Mouse (Mus musculus): ENCODE data around the gene Fbxo36.

The Fbxo36 gene

GRCm38 (mm10) chr1:84855756-84856155, 16.1 kb downstream of the Fbxo36 start:
- no peak; the same call in 1 of the 2 replicates for ATAC-seq (ENCODE audit: low TSS enrichment)

GRCm38 (mm10) chr1:84859597-84859996, 20.0 kb downstream of the Fbxo36 start:
- ATAC-seq (ENCODE audit: low TSS enrichment): no peak

DNA sequence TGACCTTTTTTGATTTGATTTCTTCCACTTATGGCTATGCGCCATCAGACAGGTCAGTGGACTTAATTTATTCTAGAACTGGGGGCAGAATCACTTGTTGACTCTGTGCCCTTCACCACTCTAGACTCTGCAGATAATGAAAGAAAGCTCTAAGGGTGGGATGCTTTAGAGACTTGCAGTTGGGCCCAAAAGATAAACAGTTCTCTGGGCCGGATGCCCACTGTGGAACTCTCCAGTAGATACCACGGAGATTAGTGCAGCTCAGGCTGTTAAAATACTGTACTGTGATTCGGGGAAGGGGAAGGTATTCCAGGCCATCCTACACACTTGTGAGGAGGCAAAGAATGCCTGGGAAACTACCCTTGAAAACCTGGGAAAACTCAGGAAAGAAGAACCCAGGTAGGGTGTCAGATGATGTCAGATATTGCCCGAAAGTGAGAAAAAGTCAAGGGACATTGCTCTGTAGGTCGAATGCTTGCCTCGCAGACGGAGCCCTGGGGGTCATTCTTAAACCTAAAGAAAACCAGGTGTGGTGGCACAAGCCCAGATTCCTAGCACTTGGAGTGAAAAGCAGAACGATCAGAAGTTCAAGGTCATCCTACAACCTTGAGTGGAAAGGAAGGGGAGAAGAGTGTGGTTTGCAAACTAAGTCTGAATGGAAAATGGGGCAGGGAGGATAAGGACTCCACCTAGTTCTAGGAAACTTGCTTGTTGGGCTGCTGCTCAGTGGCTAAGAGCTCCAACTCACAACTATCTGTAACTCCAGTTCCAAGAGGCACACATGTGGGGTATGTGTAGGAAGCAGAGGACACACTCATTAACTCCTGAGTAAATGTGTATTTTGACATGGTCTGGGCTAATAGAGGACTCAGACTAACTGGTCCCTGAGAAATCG, 21.0 kb downstream of the Fbxo36 start:
- no peak for ATAC-seq (ENCODE audit: low TSS enrichment)

DNA sequence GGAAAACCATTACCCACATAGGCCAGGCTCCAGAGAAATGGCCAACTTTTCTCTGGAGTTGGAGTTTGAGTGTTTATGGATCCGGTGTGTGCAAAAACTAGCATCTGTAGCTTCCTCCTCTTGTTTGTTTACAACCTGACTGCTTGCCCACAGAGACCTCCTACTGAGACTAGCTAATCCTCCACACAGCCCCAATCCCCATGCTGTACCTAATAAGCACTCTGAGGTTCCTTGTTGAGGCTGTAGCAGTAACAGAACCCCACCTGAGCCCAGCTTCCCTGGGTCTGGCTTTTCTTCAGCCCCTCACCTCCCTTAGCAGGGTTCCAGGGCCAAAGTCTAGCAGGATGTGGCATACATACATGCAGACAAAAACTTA, 21.6 kb downstream of the Fbxo36 start:
- ATAC-seq (ENCODE audit: low TSS enrichment): no peak

DNA sequence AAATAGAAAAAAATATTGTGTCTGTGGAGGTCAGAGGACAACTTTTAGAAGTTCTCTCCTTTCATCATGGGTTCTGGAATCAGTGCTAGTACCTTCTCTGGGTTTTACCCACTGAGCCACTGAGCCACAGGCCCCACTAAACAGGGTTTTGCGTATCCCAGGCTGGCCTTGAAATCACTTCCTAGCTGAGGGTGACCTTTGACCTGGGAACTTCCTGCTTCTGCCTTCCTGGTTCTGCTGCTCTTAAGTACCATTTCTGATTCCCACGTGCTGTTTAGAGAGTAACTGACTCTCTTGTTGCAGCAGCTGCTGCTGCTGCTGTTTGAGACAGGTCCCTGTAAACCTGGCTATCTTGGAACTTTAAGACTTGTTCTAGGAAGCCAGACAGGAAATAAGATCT, 25.0 kb downstream of the Fbxo36 start:
- no peak for ATAC-seq (ENCODE audit: low TSS enrichment)

- ATAC-seq (ENCODE audit: low TSS enrichment): no peak
These were observed 26.6 kb downstream of the Fbxo36 start for GRCm38 (mm10) chr1:84866231-84866630.

DNA sequence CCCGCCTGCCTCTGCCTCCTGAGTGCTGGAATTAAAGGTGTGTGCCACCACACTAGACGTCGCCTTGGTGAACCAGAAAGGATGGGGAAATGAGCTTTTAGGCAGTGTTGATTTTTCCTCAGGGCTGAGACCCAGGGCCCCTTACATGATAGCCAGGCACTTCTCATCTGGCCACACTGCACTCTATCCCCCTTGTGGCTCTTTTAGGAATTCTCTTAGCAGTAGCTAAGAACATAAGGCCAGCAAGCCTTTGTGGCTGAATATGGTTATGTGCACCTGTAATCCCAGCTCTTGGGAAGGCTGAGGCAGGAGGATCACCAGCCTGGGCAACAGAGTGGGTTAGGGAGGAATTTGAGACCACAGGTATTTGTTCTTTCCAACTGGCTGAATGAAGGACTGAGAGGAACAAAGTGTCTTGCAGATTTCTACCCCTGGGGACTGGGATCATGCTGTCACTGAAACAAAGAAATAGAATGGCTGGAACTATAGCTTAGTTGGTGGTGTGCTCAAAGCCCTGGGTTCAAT, 27.1 kb downstream of the Fbxo36 start:
- no peak for ATAC-seq (ENCODE audit: low TSS enrichment)

DNA sequence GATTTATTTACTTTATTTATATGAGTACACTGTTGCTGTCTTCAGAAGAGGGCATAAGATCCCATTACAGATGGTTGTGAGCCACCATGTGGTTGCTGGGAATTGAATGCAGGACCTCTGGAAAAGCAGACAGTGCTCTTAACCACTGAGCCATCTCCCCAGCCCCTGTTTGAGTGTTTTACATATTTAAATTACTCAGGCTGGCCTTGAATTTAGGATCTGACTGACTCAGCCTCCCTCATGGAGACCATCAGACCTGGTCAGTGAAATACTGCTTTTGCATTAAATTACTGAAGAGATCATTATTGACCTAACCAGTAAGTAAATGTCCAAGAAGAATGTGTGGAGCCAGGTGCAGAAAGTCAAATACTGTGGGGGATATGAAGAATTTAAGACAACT, 28.7 kb downstream of the Fbxo36 start:
- no peak for ATAC-seq (ENCODE audit: low TSS enrichment)

DNA sequence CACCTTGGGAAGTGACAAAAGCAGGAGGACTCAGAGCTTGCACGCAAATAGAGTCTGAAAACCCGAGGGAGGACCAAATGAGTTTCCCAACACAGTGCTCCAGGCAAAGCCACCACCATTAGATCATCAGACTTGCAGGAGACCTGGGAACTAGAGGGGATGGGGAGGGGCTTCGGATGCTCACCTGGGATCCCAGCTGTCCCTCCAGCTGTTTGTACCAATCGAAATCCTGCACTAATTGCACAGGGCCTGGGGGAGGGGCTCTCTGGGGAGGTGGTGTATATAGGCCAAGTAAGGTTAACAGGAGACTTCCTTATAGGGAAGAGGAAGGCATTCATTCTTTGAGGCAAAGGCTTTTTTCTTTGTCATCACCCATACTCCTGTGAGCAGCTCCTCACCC, 29.2 kb downstream of the Fbxo36 start:
- no peak for ATAC-seq (ENCODE audit: low TSS enrichment)

- no peak for ATAC-seq (ENCODE audit: low TSS enrichment)
These were observed 29.9 kb downstream of the Fbxo36 start for GRCm38 (mm10) chr1:84869498-84869897.

DNA sequence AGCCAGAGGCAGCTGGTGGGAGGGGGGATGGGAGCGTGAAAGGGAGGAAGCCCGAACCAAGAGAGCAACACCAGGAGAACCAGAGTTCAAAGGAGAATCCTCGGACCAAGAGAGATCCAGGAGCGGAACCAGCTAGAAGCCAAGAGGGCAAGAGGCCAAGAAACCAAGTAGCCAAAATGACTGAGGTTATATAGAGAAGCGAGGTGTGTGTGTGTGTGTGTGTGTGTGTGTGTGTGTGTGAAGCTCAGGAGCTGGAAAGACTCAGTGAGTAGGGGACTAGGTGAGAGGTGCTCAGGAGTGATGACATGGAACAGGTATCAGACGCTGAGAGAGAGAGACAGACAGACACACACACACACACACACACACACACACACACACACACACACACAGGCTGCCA, 31.5 kb downstream of the Fbxo36 start:
- ATAC-seq (ENCODE audit: low TSS enrichment): no peak

DNA sequence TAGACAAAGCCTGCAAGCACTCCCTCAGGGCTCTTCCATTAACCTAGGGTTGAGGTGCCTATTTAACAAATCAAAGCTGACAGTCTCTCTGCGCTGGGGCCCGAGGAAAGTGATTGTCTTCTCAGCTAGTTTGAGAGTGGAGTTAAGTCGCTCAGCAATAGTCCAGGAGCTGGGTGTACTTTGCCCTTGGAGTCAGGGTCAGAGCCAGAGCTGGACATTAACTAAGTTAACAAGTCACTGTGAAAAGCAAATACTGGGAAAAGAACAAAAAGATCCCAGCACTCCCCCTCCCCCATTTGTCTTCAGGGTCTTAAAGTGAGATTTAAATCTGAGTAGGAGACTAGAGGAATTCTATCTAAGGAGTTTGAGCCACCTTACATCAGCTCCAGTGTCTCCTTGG, 32.5 kb downstream of the Fbxo36 start:
- no peak for ATAC-seq (ENCODE audit: low TSS enrichment)

DNA sequence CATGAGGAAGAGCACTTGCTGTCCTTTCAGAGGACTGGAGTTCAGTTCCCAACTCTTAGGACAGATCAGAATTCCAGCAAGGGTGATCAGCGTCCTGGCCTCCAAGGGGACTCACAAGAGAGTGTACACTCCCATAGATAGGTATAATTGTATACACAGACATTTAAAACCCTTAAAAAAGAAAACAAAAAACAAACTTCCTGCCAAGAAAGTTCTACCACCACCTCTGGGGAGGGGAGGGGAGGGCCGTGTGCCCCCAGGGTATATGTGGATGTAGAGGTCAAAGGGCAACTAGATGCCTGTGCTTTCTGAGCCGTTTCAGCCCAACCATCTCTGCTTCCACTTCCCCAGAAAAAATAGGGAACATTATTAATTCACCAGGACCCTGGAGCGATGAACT, 33.3 kb downstream of the Fbxo36 start:
- ATAC-seq (ENCODE audit: low TSS enrichment): no peak

- ATAC-seq (ENCODE audit: low TSS enrichment): no peak
These were observed 37.9 kb downstream of the Fbxo36 start for GRCm38 (mm10) chr1:84877590-84877989.

GRCm38 (mm10) chr1:84879571-84880120, 40.0 kb downstream of the Fbxo36 start:
- no peak for ATAC-seq (ENCODE audit: low TSS enrichment)

GRCm38 (mm10) chr1:84881248-84882065, 41.8 kb downstream of the Fbxo36 start:
- ATAC-seq (ENCODE audit: low TSS enrichment): peak; percentile 94

DNA sequence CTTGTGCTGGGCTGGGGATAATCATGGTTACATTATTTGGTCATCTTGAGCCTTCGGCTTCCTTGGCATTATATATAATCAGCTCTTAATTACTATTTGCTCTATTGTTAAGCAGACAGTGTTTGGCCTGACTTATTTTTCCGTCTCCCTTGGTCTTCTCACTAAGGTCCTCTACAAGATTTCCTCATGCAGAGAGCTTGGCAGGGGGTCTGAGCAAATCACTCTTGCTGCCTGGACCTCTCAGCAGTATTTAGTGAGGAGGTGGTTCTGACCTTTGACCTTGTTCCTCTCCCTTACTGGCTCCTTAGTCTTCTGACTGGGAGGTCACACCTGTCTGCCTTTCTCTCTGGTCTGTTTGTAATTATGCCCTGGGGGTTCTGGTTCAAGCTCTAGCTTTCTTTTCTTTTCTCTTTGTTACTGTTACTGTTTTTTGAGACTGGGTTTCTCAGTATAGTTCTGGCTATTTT, 42.5 kb downstream of the Fbxo36 start:
- no peak for ATAC-seq (ENCODE audit: low TSS enrichment)

GRCm38 (mm10) chr1:84882937-84883336, 43.3 kb downstream of the Fbxo36 start:
- ATAC-seq (ENCODE audit: low TSS enrichment): peak; percentile 54

GRCm38 (mm10) chr1:84883889-84884288, 44.2 kb downstream of the Fbxo36 start:
- no peak for ATAC-seq (ENCODE audit: low TSS enrichment)

DNA sequence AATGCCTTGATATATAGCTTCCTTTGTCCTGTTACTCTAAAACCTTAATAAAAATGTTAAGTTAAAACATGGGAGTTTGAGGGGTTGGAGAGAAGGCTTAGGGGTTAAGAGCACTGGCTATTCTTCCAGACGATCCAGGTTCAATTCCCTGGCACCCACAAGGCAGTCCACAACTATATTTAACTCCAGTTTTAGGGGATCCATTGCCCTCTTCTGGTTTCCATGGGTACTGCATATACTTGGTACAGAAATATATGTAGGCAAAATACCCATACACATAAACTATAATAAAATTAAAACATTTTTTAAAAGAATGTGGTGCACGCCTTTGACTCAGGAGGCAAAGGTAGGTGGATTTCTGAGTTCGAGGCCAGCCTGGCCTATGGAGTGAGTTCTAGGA, 45.5 kb downstream of the Fbxo36 start:
- ATAC-seq (ENCODE audit: low TSS enrichment): no peak

DNA sequence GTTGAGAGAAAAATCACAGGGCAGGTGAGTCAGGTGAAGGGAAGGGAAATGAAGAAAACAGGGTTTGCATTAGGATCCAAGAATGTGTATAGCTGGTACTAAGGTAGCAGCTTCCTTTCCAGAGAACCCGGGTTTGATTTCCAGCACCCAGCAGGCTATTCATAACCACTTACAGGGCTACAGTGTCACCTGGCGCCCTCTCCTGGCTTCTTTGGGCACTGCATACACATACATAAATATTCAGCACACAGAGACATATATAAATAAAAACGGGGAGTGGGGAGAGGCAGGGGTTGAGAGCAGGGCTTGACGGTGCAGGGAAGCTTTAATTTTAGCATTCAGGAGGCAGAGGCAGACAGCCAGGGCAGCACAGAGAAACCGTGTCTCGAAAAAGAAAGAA, 46.3 kb downstream of the Fbxo36 start:
- no peak for ATAC-seq (ENCODE audit: low TSS enrichment)

DNA sequence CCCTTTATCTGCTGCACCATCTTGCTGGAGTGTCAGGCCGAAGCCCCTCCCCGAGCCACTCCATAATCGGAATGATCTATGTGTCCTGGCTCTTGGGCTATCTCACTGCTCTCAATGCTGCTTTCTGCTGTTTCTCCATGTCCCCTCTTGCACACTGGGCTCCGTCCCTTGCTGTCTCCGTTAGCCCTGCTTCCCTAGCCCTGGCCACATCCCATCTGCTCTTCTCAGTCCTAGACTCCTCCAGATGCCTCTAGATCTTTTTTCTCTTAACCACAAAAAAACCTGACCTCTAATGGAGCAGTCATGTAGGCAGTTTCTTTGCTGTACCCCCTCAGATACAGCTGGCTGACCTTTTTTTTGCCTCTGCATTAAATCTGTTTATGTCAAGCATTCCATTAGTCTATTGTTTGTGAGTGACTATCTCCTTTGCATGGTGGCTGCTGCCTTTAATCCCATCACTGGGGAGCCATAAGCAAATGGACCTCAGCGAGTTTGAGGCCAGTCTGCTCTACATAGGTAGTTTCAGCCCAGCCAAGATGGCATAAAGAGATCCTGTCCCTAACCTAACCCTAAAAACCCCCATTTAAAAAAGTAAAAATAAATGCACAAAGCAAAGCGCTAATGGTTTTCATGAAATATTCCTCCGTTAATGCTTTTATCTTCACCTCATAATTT, 49.8 kb downstream of the Fbxo36 start:
- no peak for ATAC-seq (ENCODE audit: low TSS enrichment)
